Mouse (Mus musculus): Measurements from ENCODE around the gene Uchl3. TPM values are rescaled to one million over a fixed set of nuclear protein-coding genes. Genes with fewer than 3 reads are reported as not detected.
A peak's percentile ranks its signal among the peaks of the same experiment; 100 is the strongest.

Gene Uchl3
- polyA plus RNA-seq, 1 experiment = 127 TPM

GRCm38 (mm10) chr14:101640153-101640843 lies 13.5 kb upstream of the Uchl3 start, which contains the start of gene Commd6:
Commd6 (minus strand) TSS chr14:101640686.
- peak within 1 kb of the TSS; percentile 80 for H3K4me3 ChIP-seq (ENCODE audit: low read depth, low read length)
- no peak within 1 kb of the TSS for H3K27ac ChIP-seq (ENCODE audit: insufficient read depth, low read length)
- TF ChIP-seq POLR2A (IDR thresholded peaks at IDR 0.05; ENCODE audit: insufficient read depth, low read length) = peak; percentile 48
- TF ChIP-seq EP300 (IDR thresholded peaks at IDR 0.05; ENCODE audit: insufficient read depth, low read depth, low read length) = no peak
- TF ChIP-seq CTCF (IDR thresholded peaks at IDR 0.05; ENCODE audit: low read depth, low read length) = no peak
- peak within 1 kb of the TSS; percentile 41 for H3K9ac ChIP-seq (ENCODE audit: low read depth, poor library complexity, severe bottlenecking)
- peaks cover 2% of the 10 kb centered on the region for H3K4me1 ChIP-seq (ENCODE audit: control insufficient read depth, insufficient read depth, low read length)
- no peaks in the 10 kb centered on the region for H3K27me3 ChIP-seq (ENCODE audit: control insufficient read depth, insufficient read depth, low read length, poor library complexity, severe bottlenecking)
- no peaks in the 10 kb centered on the region for H3K9me3 ChIP-seq (replicated peaks; ENCODE audit: control insufficient read depth, insufficient read depth, low read length, poor library complexity, severe bottlenecking)
- no peaks in the 10 kb centered on the region; the same call in 1 of the 2 replicates for H3K36me3 ChIP-seq (ENCODE audit: control insufficient read depth, insufficient read depth, low read length, poor library complexity, severe bottlenecking)

- no peaks in the 10 kb centered on the region for H3K27me3 ChIP-seq (ENCODE audit: control insufficient read depth, insufficient read depth, low read length, poor library complexity, severe bottlenecking)
- no peak for TF ChIP-seq POLR2A (IDR thresholded peaks at IDR 0.05; ENCODE audit: insufficient read depth, low read length)
- no peak for TF ChIP-seq EP300 (IDR thresholded peaks at IDR 0.05; ENCODE audit: insufficient read depth, low read depth, low read length)
- no peak for TF ChIP-seq CTCF (IDR thresholded peaks at IDR 0.05; ENCODE audit: low read depth, low read length)
- no peak overlapping the region for H3K27ac ChIP-seq (ENCODE audit: insufficient read depth, low read length)
- no peaks in the 10 kb centered on the region for H3K9me3 ChIP-seq (replicated peaks; ENCODE audit: control insufficient read depth, insufficient read depth, low read length, poor library complexity, severe bottlenecking)
- H3K4me3 ChIP-seq (ENCODE audit: low read depth, low read length) = no peak overlapping the region
- no peaks in the 10 kb centered on the region for H3K4me1 ChIP-seq (ENCODE audit: control insufficient read depth, insufficient read depth, low read length)
- H3K36me3 ChIP-seq (ENCODE audit: control insufficient read depth, insufficient read depth, low read length, poor library complexity, severe bottlenecking) = no peaks in the 10 kb centered on the region
- no peak overlapping the region for H3K9ac ChIP-seq (ENCODE audit: low read depth, poor library complexity, severe bottlenecking)
Observed at GRCm38 (mm10) chr14:101644948-101645347, 8.8 kb upstream of the Uchl3 start.

- Histone ChIP-seq H3K4me1 (ENCODE audit: control insufficient read depth, insufficient read depth, low read length) (no peaks in the 10 kb centered on the region), H3K9ac (ENCODE audit: low read depth, poor library complexity, severe bottlenecking) (no peak overlapping the region), H3K9me3 (replicated peaks; ENCODE audit: control insufficient read depth, insufficient read depth, low read length, poor library complexity, severe bottlenecking) (no peaks in the 10 kb centered on the region)
Observed at GRCm38 (mm10) chr14:101650551-101650950, 3.2 kb upstream of the Uchl3 start.

GRCm38 (mm10) chr14:101652571-101652970 lies 1.2 kb upstream of the Uchl3 start:
- H3K27me3 ChIP-seq (ENCODE audit: control insufficient read depth, insufficient read depth, low read length, poor library complexity, severe bottlenecking) = no peaks in the 10 kb centered on the region
- no peaks in the 10 kb centered on the region for H3K9me3 ChIP-seq (replicated peaks; ENCODE audit: control insufficient read depth, insufficient read depth, low read length, poor library complexity, severe bottlenecking)
- H3K9ac ChIP-seq (ENCODE audit: low read depth, poor library complexity, severe bottlenecking) = no peak overlapping the region
- H3K4me3 ChIP-seq (ENCODE audit: low read depth, low read length) = no peak overlapping the region
- TF ChIP-seq EP300 (IDR thresholded peaks at IDR 0.05; ENCODE audit: insufficient read depth, low read depth, low read length) (no peak), POLR2A (IDR thresholded peaks at IDR 0.05; ENCODE audit: insufficient read depth, low read length) (no peak), CTCF (IDR thresholded peaks at IDR 0.05; ENCODE audit: low read depth, low read length) (no peak)
- H3K27ac ChIP-seq (ENCODE audit: insufficient read depth, low read length) = no peak overlapping the region
- H3K36me3 ChIP-seq (ENCODE audit: control insufficient read depth, insufficient read depth, low read length, poor library complexity, severe bottlenecking) = no peaks in the 10 kb centered on the region
- H3K4me1 ChIP-seq (ENCODE audit: control insufficient read depth, insufficient read depth, low read length) = no peaks in the 10 kb centered on the region

More at GRCm38 (mm10) chr14:101650551-101650950, 3.2 kb upstream of the Uchl3 start:
- no peak overlapping the region for H3K27ac ChIP-seq (ENCODE audit: insufficient read depth, low read length)
- H3K36me3 ChIP-seq (ENCODE audit: control insufficient read depth, insufficient read depth, low read length, poor library complexity, severe bottlenecking) = no peaks in the 10 kb centered on the region
- H3K27me3 ChIP-seq (ENCODE audit: control insufficient read depth, insufficient read depth, low read length, poor library complexity, severe bottlenecking) = no peaks in the 10 kb centered on the region
- H3K4me3 ChIP-seq (ENCODE audit: low read depth, low read length) = no peak overlapping the region
- no peak for TF ChIP-seq POLR2A (IDR thresholded peaks at IDR 0.05; ENCODE audit: insufficient read depth, low read length)
- TF ChIP-seq CTCF (IDR thresholded peaks at IDR 0.05; ENCODE audit: low read depth, low read length) = no peak
- no peak for TF ChIP-seq EP300 (IDR thresholded peaks at IDR 0.05; ENCODE audit: insufficient read depth, low read depth, low read length)

GRCm38 (mm10) chr14:101654526-101654909 lies 751 bp downstream of the Uchl3 start:
- no peaks in the 10 kb centered on the region for H3K36me3 ChIP-seq (ENCODE audit: control insufficient read depth, insufficient read depth, low read length, poor library complexity, severe bottlenecking)
- H3K4me3 ChIP-seq (ENCODE audit: low read depth, low read length) = peak overlapping the region; percentile 92
- no peaks in the 10 kb centered on the region for H3K9me3 ChIP-seq (replicated peaks; ENCODE audit: control insufficient read depth, insufficient read depth, low read length, poor library complexity, severe bottlenecking)
- no peaks in the 10 kb centered on the region for H3K27me3 ChIP-seq (ENCODE audit: control insufficient read depth, insufficient read depth, low read length, poor library complexity, severe bottlenecking)
- peak overlapping the region; percentile 75 for H3K9ac ChIP-seq (ENCODE audit: low read depth, poor library complexity, severe bottlenecking)
- no peak overlapping the region for H3K27ac ChIP-seq (ENCODE audit: insufficient read depth, low read length)
- TF ChIP-seq EP300 (IDR thresholded peaks at IDR 0.05; ENCODE audit: insufficient read depth, low read depth, low read length) (no peak), CTCF (IDR thresholded peaks at IDR 0.05; ENCODE audit: low read depth, low read length) (no peak), POLR2A (IDR thresholded peaks at IDR 0.05; ENCODE audit: insufficient read depth, low read length) (no peak)
- H3K4me1 ChIP-seq (ENCODE audit: control insufficient read depth, insufficient read depth, low read length) = no peaks in the 10 kb centered on the region

- Histone ChIP-seq H3K4me3 (ENCODE audit: low read depth, low read length) (peak overlapping the region; percentile 38), H3K36me3 (ENCODE audit: control insufficient read depth, insufficient read depth, low read length, poor library complexity, severe bottlenecking) (no peaks in the 10 kb centered on the region), H3K27me3 (ENCODE audit: control insufficient read depth, insufficient read depth, low read length, poor library complexity, severe bottlenecking) (no peaks in the 10 kb centered on the region)
Observed at GRCm38 (mm10) chr14:101656307-101656706, 2.5 kb downstream of the Uchl3 start.

More at GRCm38 (mm10) chr14:101656307-101656706, 2.5 kb downstream of the Uchl3 start:
- no peak overlapping the region for H3K9ac ChIP-seq (ENCODE audit: low read depth, poor library complexity, severe bottlenecking)
- TF ChIP-seq EP300 (IDR thresholded peaks at IDR 0.05; ENCODE audit: insufficient read depth, low read depth, low read length) (no peak), POLR2A (IDR thresholded peaks at IDR 0.05; ENCODE audit: insufficient read depth, low read length) (no peak), CTCF (IDR thresholded peaks at IDR 0.05; ENCODE audit: low read depth, low read length) (no peak)
- no peaks in the 10 kb centered on the region for H3K9me3 ChIP-seq (replicated peaks; ENCODE audit: control insufficient read depth, insufficient read depth, low read length, poor library complexity, severe bottlenecking)
- H3K4me1 ChIP-seq (ENCODE audit: control insufficient read depth, insufficient read depth, low read length) = peaks cover 4% of the 10 kb centered on the region
- no peak overlapping the region for H3K27ac ChIP-seq (ENCODE audit: insufficient read depth, low read length)

All from ES-Bruce4 (cell line).